Mouse (Mus musculus): ENCODE measurements at regions not wholly inside any gene's neighbourhood (a gene's known extent, or its start where the extent isn't known, plus 50 kb on each side); places are given as distances from the start of the nearest gene placed in this dataset.

DNA sequence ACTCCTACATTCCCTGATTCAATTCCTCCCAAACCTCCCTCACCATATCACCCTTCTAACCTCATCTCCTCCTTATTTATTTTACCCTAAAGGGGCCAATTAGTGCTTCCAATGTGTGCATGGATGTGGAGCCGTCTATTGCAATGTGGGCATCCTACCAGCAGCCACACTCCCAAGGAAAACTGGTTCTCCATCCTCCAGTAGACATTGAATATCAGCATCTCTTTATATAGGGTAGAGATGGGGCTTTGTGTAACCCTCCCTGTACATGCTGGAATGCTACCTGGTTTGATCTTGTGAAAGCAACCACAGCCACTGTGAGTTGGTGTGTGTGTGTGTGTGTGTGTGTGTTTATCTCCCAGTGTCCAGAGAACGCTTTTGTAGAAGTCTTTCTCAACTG is 126.5 kb downstream of the Fam124b start:
- 61% methylated on average over 2 of the region's 2 CpGs for WGBS
- H3K4me3 ChIP-seq (ENCODE audit: low read depth, low read length) = no peak overlapping the region
- H3K4me2 ChIP-seq (replicated peaks; ENCODE audit: low read depth) = no peak overlapping the region
- no peak for ATAC-seq
- H3K36me3 ChIP-seq (ENCODE audit: control insufficient read depth, insufficient read depth) = no peaks in the 10 kb centered on the region
- no peaks in the 10 kb centered on the region for H3K9me3 ChIP-seq (ENCODE audit: control insufficient read depth)
- H3K27me3 ChIP-seq (replicated peaks; ENCODE audit: control insufficient read depth, insufficient read depth, low read length) = no peaks in the 10 kb centered on the region
- no peaks in the 10 kb centered on the region for H3K4me1 ChIP-seq (replicated peaks; ENCODE audit: control insufficient read depth, insufficient read depth, low read length)
- no peak overlapping the region for H3K27ac ChIP-seq (ENCODE audit: low read depth, low read length)
- H3K9ac ChIP-seq (ENCODE audit: low read depth, low read length) = no peak overlapping the region
- no peak for TF ChIP-seq CTCF (IDR thresholded peaks at IDR 0.05; ENCODE audit: low read depth)

- TF ChIP-seq CTCF (IDR thresholded peaks at IDR 0.05; ENCODE audit: low read depth) = no peak
- ATAC-seq = no peak
- H3K9me3 ChIP-seq (ENCODE audit: control insufficient read depth) = no peaks in the 10 kb centered on the region
- no peak overlapping the region for H3K9ac ChIP-seq (ENCODE audit: low read depth, low read length)
- WGBS = 61% methylated on average over 8 of the region's 8 CpGs
- no peaks in the 10 kb centered on the region for H3K4me1 ChIP-seq (replicated peaks; ENCODE audit: control insufficient read depth, insufficient read depth, low read length)
- H3K27me3 ChIP-seq (replicated peaks; ENCODE audit: control insufficient read depth, insufficient read depth, low read length) = no peaks in the 10 kb centered on the region
- no peak overlapping the region for H3K27ac ChIP-seq (ENCODE audit: low read depth, low read length)
- H3K36me3 ChIP-seq (ENCODE audit: control insufficient read depth, insufficient read depth) = no peaks in the 10 kb centered on the region
- no peak overlapping the region for H3K4me3 ChIP-seq (ENCODE audit: low read depth, low read length)
- H3K4me2 ChIP-seq (replicated peaks; ENCODE audit: low read depth) = no peak overlapping the region
Observed at GRCm38 (mm10) chr1:80091350-80091749, 126.9 kb downstream of the Fam124b start.

DNA sequence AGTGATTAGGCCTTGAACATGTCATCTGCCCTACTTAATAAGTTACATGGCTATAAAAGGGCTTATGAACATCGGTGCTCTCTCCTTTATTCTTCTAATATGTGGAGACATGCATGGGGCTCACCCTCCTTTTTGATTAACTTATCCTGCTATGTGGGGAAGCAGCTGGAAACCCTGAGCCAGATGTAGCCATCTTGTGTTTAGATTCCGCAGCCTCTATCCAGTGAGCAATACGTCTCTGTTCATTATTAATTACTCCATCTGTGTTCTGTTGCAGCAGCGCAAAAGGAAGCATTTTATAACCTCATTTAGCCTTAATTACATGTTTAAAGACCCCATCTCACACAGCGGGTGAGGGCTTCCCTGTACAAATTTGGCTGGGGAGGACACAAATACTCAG is 129.6 kb downstream of the Fam124b start:
- Histone ChIP-seq H3K4me2 (replicated peaks; ENCODE audit: low read depth) (no peak overlapping the region), H3K36me3 (ENCODE audit: control insufficient read depth, insufficient read depth) (no peaks in the 10 kb centered on the region), H3K27me3 (replicated peaks; ENCODE audit: control insufficient read depth, insufficient read depth, low read length) (no peaks in the 10 kb centered on the region), H3K9me3 (ENCODE audit: control insufficient read depth) (no peaks in the 10 kb centered on the region), H3K27ac (ENCODE audit: low read depth, low read length) (no peak overlapping the region), H3K4me3 (ENCODE audit: low read depth, low read length) (no peak overlapping the region), H3K4me1 (replicated peaks; ENCODE audit: control insufficient read depth, insufficient read depth, low read length) (no peaks in the 10 kb centered on the region), H3K9ac (ENCODE audit: low read depth, low read length) (no peak overlapping the region)
- TF ChIP-seq CTCF (IDR thresholded peaks at IDR 0.05; ENCODE audit: low read depth) = no peak
- no peak for ATAC-seq
- 62% methylated on average over 5 of the region's 5 CpGs for WGBS

DNA sequence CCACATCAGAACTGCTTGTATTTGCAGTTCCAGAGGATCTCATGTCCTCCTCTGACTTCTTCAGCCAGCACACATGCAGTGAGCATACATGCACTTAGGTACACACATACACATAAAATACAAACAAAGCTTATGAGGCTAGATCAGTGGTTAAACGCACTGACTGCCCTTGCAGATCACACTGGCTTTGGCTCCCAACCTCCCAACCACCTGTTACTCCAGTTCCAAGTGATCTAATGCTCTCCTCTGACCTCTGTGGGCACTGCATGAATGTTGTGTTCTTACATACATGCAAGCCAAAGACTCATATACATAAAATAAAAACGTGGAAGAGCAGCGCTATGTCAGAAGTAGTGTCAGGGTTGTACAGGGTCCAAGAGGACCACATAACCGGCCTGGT is 141.9 kb downstream of the Fam124b start:
- Histone ChIP-seq H3K36me3 (ENCODE audit: control insufficient read depth, insufficient read depth) (no peaks in the 10 kb centered on the region), H3K27me3 (replicated peaks; ENCODE audit: control insufficient read depth, insufficient read depth, low read length) (no peaks in the 10 kb centered on the region), H3K9ac (ENCODE audit: low read depth, low read length) (no peak overlapping the region), H3K27ac (ENCODE audit: low read depth, low read length) (no peak overlapping the region), H3K9me3 (ENCODE audit: control insufficient read depth) (no peaks in the 10 kb centered on the region), H3K4me2 (replicated peaks; ENCODE audit: low read depth) (no peak overlapping the region), H3K4me3 (ENCODE audit: low read depth, low read length) (no peak overlapping the region), H3K4me1 (replicated peaks; ENCODE audit: control insufficient read depth, insufficient read depth, low read length) (no peaks in the 10 kb centered on the region)
- ATAC-seq = no peak
- no peak for TF ChIP-seq CTCF (IDR thresholded peaks at IDR 0.05; ENCODE audit: low read depth)
- WGBS = 84% methylated on average over 4 of the region's 4 CpGs

- no peaks in the 10 kb centered on the region for H3K36me3 ChIP-seq (ENCODE audit: control insufficient read depth, insufficient read depth)
- no peaks in the 10 kb centered on the region for H3K27me3 ChIP-seq (replicated peaks; ENCODE audit: control insufficient read depth, insufficient read depth, low read length)
- H3K9ac ChIP-seq (ENCODE audit: low read depth, low read length) = no peak overlapping the region
- H3K4me2 ChIP-seq (replicated peaks; ENCODE audit: low read depth) = no peak overlapping the region
- no peak for TF ChIP-seq CTCF (IDR thresholded peaks at IDR 0.05; ENCODE audit: low read depth)
- 87% methylated on average over 4 of the region's 4 CpGs for WGBS
- H3K27ac ChIP-seq (ENCODE audit: low read depth, low read length) = no peak overlapping the region
- no peaks in the 10 kb centered on the region for H3K4me1 ChIP-seq (replicated peaks; ENCODE audit: control insufficient read depth, insufficient read depth, low read length)
- no peak overlapping the region for H3K4me3 ChIP-seq (ENCODE audit: low read depth, low read length)
- ATAC-seq = no peak
- H3K9me3 ChIP-seq (ENCODE audit: control insufficient read depth) = no peaks in the 10 kb centered on the region
Observed at GRCm38 (mm10) chr1:80074376-80074775, 143.9 kb downstream of the Fam124b start.

GRCm38 (mm10) chr1:80073950-80074349 is 144.3 kb downstream of the Fam124b start:
- Histone ChIP-seq H3K27me3 (replicated peaks; ENCODE audit: control insufficient read depth, insufficient read depth, low read length) (no peaks in the 10 kb centered on the region), H3K36me3 (ENCODE audit: control insufficient read depth, insufficient read depth) (no peaks in the 10 kb centered on the region), H3K27ac (ENCODE audit: low read depth, low read length) (no peak overlapping the region), H3K4me3 (ENCODE audit: low read depth, low read length) (no peak overlapping the region), H3K9me3 (ENCODE audit: control insufficient read depth) (no peaks in the 10 kb centered on the region), H3K4me2 (replicated peaks; ENCODE audit: low read depth) (no peak overlapping the region), H3K9ac (ENCODE audit: low read depth, low read length) (no peak overlapping the region), H3K4me1 (replicated peaks; ENCODE audit: control insufficient read depth, insufficient read depth, low read length) (no peaks in the 10 kb centered on the region)
- ATAC-seq = no peak
- TF ChIP-seq CTCF (IDR thresholded peaks at IDR 0.05; ENCODE audit: low read depth) = no peak
- WGBS = 84% methylated on average over 3 of the region's 3 CpGs

DNA sequence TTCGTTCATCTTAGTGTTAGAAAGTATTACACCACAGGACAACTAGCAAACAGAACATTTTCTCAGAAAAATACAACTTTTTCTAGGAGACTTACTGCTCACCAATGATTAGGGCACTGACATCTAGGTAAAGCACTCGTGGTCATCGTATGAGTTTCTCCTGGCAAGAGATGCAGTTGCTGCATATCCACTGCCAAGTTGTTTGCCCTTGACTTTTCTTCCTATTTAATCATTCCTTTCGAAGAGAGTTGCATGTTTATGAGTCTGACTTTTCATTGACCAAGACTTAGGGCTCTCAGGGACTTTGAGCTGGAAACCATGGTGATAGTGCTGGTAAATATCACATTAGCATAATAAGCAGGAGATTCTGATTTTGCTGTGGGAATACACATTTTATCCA is 149.1 kb downstream of the Fam124b start:
- no peak for TF ChIP-seq CTCF (IDR thresholded peaks at IDR 0.05; ENCODE audit: low read depth)
- no peaks in the 10 kb centered on the region for H3K4me1 ChIP-seq (replicated peaks; ENCODE audit: control insufficient read depth, insufficient read depth, low read length)
- H3K36me3 ChIP-seq (ENCODE audit: control insufficient read depth, insufficient read depth) = no peaks in the 10 kb centered on the region
- H3K4me3 ChIP-seq (ENCODE audit: low read depth, low read length) = no peak overlapping the region
- no peak for ATAC-seq
- no peak overlapping the region for H3K9ac ChIP-seq (ENCODE audit: low read depth, low read length)
- no peak overlapping the region for H3K27ac ChIP-seq (ENCODE audit: low read depth, low read length)
- no peaks in the 10 kb centered on the region for H3K9me3 ChIP-seq (ENCODE audit: control insufficient read depth)
- H3K27me3 ChIP-seq (replicated peaks; ENCODE audit: control insufficient read depth, insufficient read depth, low read length) = no peaks in the 10 kb centered on the region
- no peak overlapping the region for H3K4me2 ChIP-seq (replicated peaks; ENCODE audit: low read depth)
- 75% methylated on average over 4 of the region's 4 CpGs for whole genome bisulfite sequencing

Data from intestine, postnatal 0 days (tissue).